Mouse (Mus musculus) testis, adult 2 months (tissue): ENCODE measurements around the gene Kcnc2.

Experiments
- CTCF ChIP-seq: fragments of 200-500 bp; IDR thresholded peaks from 2 replicates; pipeline ENCODE4 v1.5.1; 2012; ENCODE audit warnings: low read depth, mild to moderate bottlenecking, inconsistent platforms, low read length, moderate library complexity; ENCODE audit not compliant: control insufficient read depth, insufficient read depth, insufficient replicate concordance
- POLR2A ChIP-seq: fragments of 200-500 bp; IDR thresholded peaks from 2 replicates; pipeline ENCODE4 v1.6.1; 2012; ENCODE audit warnings: low read depth, mild to moderate bottlenecking, inconsistent platforms, low read length, moderate library complexity; ENCODE audit not compliant: control insufficient read depth

GRCm38 (mm10) chr10:112263467-112263866, 7.5 kb upstream of the Kcnc2 start:
- no peak for TF ChIP-seq CTCF
- no peak for TF ChIP-seq POLR2A
